Mouse (Mus musculus) forebrain, embryonic 12.5 days (tissue): ENCODE data around the gene Speer4f2. TPM values are rescaled to one million over a fixed set of nuclear protein-coding genes. Genes with fewer than 3 reads are reported as not detected.
A peak's percentile ranks its signal among the peaks of the same experiment; 100 is the strongest.

ENCODE experiments used
- ATAC-seq: fragments of 200-750 bp; cut with Nextera tagmentation; 2 replicates; pipeline ENCODE4 v1.8.0; 2017; ENCODE audit warnings: moderate TSS enrichment; ENCODE audit not compliant: low FRiP score
- H3K27ac ChIP-seq: fragments of 300-500 bp; sonication (generic); 2 replicates; pipeline ENCODE4 v1.5.1; 2016; ENCODE audit warnings: mild to moderate bottlenecking
- H3K27me3 ChIP-seq: fragments of 300-500 bp; sonication (generic); 2 replicates; pipeline ENCODE4 v1.6.1; 2016; ENCODE audit warnings: mild to moderate bottlenecking
- H3K36me3 ChIP-seq: fragments of 300-500 bp; sonication (generic); replicated peaks from 2 replicates; pipeline ENCODE4 v1.6.1; 2016; ENCODE audit warnings: mild to moderate bottlenecking
- H3K4me1 ChIP-seq: fragments of 300-500 bp; sonication (generic); 2 replicates; pipeline ENCODE4 v1.6.1; 2016
- H3K4me2 ChIP-seq: fragments of 300-500 bp; sonication (generic); 2 replicates; pipeline ENCODE4 v1.6.1; 2016; ENCODE audit warnings: mild to moderate bottlenecking, moderate library complexity
- H3K4me3 ChIP-seq: fragments of 300-500 bp; sonication (generic); replicated peaks from 2 replicates; pipeline ENCODE4 v1.5.1; 2016; ENCODE audit warnings: mild to moderate bottlenecking
- H3K9ac ChIP-seq: fragments of 300-500 bp; sonication (generic); 2 replicates; pipeline ENCODE4 v1.6.1; 2016; ENCODE audit warnings: mild to moderate bottlenecking
- H3K9me3 ChIP-seq: fragments of 300-500 bp; sonication (generic); 2 replicates; pipeline ENCODE4 v1.6.1; 2016
- WGBS: fragments of 180-500 bp; shearing (Covaris S2); methylation state at CpG from one replicate; pipeline ENCODE4 v1.1.7; 2016; 5-methylcytosine and 5-hydroxymethylcytosine counted together
- polyA plus RNA-seq: library from polyadenylated mRNA; unstranded; fragments of >200 nt; fragmentation: Nextera tagmentation; extraction: Ambion mirVana; gene quantifications from 2 replicates; pipeline ENCODE4 v1.2.1, GENCODE M21; 2016

Speer4f2 gene
- polyA plus RNA-seq, 1 experiment from 2014 or later = not detected

DNA sequence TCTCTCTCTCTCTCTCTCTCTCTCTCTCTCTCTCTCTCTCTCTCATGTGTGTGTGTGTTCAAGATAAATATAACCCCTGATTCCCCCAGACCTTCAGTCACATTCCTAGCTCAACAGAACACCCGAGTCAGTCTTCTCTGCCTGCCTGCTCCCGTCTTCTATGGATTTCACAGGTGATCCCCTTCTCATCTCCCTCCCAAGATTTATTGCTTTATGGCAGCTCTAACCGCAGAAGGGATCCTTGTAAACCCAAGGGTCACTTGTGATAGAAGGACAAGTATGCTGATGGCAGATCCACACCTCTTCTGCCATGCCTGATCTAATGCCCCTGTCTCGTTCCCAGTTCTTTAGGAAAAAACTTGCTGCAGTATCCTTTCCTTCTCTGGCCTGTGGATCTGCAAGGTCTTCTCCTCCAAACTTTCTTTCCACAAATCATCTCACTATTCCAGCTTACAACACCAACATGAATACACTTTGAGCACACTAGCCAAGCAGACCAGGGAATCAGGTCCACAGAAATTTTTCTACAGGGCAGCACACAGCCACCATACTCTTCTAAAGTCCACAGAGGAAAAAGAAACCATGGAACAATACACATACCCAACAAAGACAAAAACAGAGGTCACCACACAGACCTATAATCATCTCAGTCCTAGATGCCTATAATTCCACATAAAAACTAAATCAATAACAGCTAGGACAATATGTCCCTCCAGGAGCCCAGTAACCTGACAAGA, 36.1 kb downstream of the Speer4f2 start:
- no peaks in the 10 kb centered on the region for H3K9me3 ChIP-seq
- H3K36me3 ChIP-seq = no peaks in the 10 kb centered on the region
- no peak overlapping the region for H3K9ac ChIP-seq
- no peak overlapping the region for H3K4me3 ChIP-seq
- H3K4me1 ChIP-seq = no peaks in the 10 kb centered on the region
- WGBS = 86% methylated on average over 4 of the region's 4 CpGs
- H3K27ac ChIP-seq = no peak overlapping the region
- ATAC-seq = no peak
- H3K27me3 ChIP-seq = no peaks in the 10 kb centered on the region
- H3K4me2 ChIP-seq = no peak overlapping the region

DNA sequence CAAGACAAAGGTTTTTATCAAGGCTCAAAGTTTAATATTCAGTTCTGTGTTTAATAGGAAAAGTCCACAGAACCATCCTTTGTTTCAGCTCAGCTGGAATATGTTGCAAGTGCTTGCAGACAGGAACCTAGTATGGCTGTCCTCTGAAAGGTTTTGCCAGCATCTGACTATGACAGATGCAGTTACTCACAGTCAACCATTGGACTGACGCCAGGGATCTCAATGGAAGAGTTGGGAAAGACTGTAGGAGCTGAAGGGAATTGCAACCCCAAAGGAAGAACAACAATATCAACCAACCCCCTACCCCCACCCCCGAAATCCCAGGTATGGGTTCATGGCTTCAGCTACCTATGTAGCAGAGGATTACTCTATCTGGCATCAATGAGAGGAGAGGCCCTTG, 44.2 kb downstream of the Speer4f2 start:
- no peaks in the 10 kb centered on the region for H3K36me3 ChIP-seq
- no peaks in the 10 kb centered on the region for H3K9me3 ChIP-seq
- H3K4me2 ChIP-seq = no peak overlapping the region
- ATAC-seq = no peak
- no peak overlapping the region for H3K4me3 ChIP-seq
- WGBS = 85% methylated on average over 2 of the region's 2 CpGs
- H3K27ac ChIP-seq = no peak overlapping the region
- peaks cover 4% of the 10 kb centered on the region; the same call in 1 of the 2 replicates for H3K4me1 ChIP-seq
- no peak overlapping the region for H3K9ac ChIP-seq
- H3K27me3 ChIP-seq = no peaks in the 10 kb centered on the region

DNA sequence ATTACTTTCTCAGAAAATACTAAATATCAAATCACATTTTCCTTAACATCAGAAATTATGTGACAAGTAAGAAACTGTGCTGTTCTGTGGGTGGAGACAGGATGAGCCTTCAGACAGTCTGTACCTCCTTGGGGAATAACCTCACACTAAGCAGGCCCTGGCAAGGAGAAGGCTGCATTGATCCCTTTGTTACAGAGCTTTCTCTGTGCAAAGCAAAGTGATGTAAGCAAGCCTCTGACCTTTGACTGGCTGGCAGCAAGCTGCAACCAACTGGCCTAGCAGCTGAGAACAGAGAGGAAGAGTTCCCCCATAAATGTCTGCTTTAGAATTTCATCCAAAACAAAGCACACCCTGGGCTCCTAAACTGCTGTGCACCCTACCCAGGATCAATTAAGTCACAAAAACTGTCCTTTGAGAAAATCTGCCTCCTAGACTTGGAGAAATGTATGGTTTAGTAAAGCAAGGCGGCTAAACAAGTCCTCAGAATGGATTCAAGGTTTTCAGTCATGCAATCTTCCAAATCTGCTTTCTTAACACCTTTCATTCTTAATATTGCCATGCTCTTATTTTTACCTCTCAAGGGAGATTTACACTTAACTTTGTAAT, 46.3 kb downstream of the Speer4f2 start:
- H3K4me3 ChIP-seq = no peak overlapping the region
- WGBS = 54% methylated on average over 1 of the region's 1 CpGs
- peak; percentile 80 for ATAC-seq
- peaks cover 4% of the 10 kb centered on the region; the same call in 1 of the 2 replicates for H3K4me1 ChIP-seq
- H3K27ac ChIP-seq = no peak overlapping the region
- no peaks in the 10 kb centered on the region for H3K27me3 ChIP-seq
- no peaks in the 10 kb centered on the region for H3K9me3 ChIP-seq
- H3K9ac ChIP-seq = no peak overlapping the region
- no peaks in the 10 kb centered on the region for H3K36me3 ChIP-seq
- no peak overlapping the region for H3K4me2 ChIP-seq

DNA sequence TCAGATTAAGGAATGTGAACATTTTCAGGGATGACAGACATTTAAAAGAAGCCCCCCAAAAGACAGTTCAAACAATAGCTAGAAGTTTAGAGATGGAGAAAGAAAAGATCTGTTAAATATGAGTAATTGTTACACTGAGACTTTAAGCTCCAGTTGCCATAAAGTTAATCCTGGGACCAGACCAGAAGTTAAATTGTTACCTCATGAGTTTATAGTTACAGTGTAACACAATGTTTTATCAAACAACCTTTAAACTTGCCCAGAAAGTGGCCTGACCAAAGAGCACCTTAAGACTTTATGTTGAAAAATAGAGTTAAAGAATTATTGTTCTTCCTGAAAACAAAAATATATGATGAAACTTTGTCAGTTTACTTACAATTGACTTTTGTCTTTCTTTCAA, 46.9 kb downstream of the Speer4f2 start:
- H3K36me3 ChIP-seq = no peaks in the 10 kb centered on the region
- ATAC-seq = no peak

DNA sequence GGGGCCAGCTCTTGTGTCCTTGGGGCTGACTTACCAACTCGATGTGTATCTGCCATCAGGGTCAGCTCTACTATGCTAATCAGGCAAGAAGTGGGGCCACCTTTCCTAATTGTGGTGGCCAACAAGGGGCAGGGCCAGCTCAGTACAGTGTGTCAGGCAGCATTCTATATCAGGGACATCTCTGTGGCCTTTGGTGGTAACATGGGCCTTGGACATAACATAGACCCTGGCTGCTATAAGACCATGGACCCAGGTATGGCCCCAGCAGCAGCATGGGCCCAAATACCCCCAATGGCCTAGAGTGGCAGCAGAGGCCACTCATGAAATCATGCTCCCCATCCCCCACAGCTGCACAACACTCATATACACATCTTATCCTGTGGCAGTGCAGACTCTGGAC, 49.2 kb downstream of the Speer4f2 start:
- no peaks in the 10 kb centered on the region for H3K27me3 ChIP-seq
- peaks cover 4% of the 10 kb centered on the region; the same call in 1 of the 2 replicates for H3K4me1 ChIP-seq
- no peak overlapping the region for H3K27ac ChIP-seq
- no peaks in the 10 kb centered on the region for H3K9me3 ChIP-seq
- no peaks in the 10 kb centered on the region for H3K36me3 ChIP-seq
- H3K4me3 ChIP-seq = no peak overlapping the region
- no peak for ATAC-seq
- 79% methylated on average over 1 of the region's 1 CpGs for WGBS
- no peak overlapping the region for H3K9ac ChIP-seq
- H3K4me2 ChIP-seq = no peak overlapping the region

More for the DNA sequence above, 46.9 kb downstream of the Speer4f2 start:
- no peak overlapping the region for H3K4me3 ChIP-seq
- H3K9ac ChIP-seq = no peak overlapping the region
- peaks cover 4% of the 10 kb centered on the region; the same call in 1 of the 2 replicates for H3K4me1 ChIP-seq
- H3K27me3 ChIP-seq = no peaks in the 10 kb centered on the region
- no peaks in the 10 kb centered on the region for H3K9me3 ChIP-seq
- H3K27ac ChIP-seq = no peak overlapping the region
- no peak overlapping the region for H3K4me2 ChIP-seq

DNA sequence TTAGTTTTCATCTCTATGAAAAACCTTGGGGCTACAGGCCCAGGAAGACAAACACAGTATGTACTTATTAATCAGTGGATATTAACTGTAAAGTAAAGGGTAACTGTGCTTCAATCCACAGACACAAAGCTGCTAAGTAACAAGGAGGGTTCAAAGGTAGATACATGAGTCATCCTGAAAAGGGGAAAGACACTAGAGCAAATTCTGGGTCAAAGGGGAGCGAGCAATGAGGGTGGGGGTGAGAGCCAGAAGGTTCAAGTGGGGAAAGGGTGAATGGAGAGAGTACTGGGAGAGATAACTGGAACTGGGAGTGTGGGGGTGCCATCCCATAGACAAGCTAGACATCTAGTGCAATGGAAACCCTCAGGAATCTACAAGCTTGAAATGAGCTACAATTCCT, 54.0 kb downstream of the Speer4f2 start:
- 83% methylated on average over 1 of the region's 1 CpGs for WGBS

More for the DNA sequence above, 54.0 kb downstream of the Speer4f2 start:
- Histone ChIP-seq H3K4me2 (no peak overlapping the region), H3K27ac (no peak overlapping the region), H3K4me3 (no peak overlapping the region), H3K36me3 (no peaks in the 10 kb centered on the region), H3K4me1 (no peaks in the 10 kb centered on the region), H3K9ac (no peak overlapping the region), H3K9me3 (no peaks in the 10 kb centered on the region), H3K27me3 (no peaks in the 10 kb centered on the region)
- no peak for ATAC-seq

Other genes with a start within 250 kb of the Speer4f2 start
- not detected in 2 replicates for gene Speer4f1, start 102.9 kb downstream of the Speer4f2 start, polyA plus RNA-seq
- gene Sema3c, start 201.1 kb downstream of the Speer4f2 start, polyA plus RNA-seq = 15.4 and 21.6 TPM in 2 replicates